Mouse (Mus musculus) limb, embryonic 14.5 days (tissue): ENCODE results near the gene Zfp979. TPM values are rescaled to one million over a fixed set of nuclear protein-coding genes. Genes with fewer than 3 reads are reported as not detected.
"Not testable (repeated sequence)": the region's sequence is repeated elsewhere in the genome, so short reads cannot be mapped to it uniquely, and the experiment has no call there.

ENCODE experiments used
- ATAC-seq: fragments of 200-750 bp; cut with Nextera tagmentation; 2 replicates; pipeline ENCODE4 v1.8.0; 2017; ENCODE audit warnings: low read depth, moderate number of reproducible peaks, moderate TSS enrichment; ENCODE audit not compliant: low FRiP score
- DNase-seq: peaks from one replicate; pipeline ENCODE4 v3.0.0-alpha.2; 2015; ENCODE audit warnings: low spot score
- H3K27ac ChIP-seq: fragments of 300-500 bp; sonication (generic); replicated peaks from 2 replicates; pipeline ENCODE4 v1.5.1; 2014; ENCODE audit warnings: low read depth, mild to moderate bottlenecking, low read length, moderate library complexity, mixed read lengths
- H3K27me3 ChIP-seq: fragments of 300-500 bp; sonication (generic); 2 replicates; pipeline ENCODE4 v1.6.1; 2014; ENCODE audit warnings: low read length, mixed read lengths; ENCODE audit not compliant: control insufficient read depth, insufficient read depth
- H3K36me3 ChIP-seq: fragments of 300-500 bp; sonication (generic); 2 replicates; pipeline ENCODE4 v1.6.1; 2014; ENCODE audit warnings: mild to moderate bottlenecking, low read length, moderate library complexity, mixed read lengths; ENCODE audit not compliant: control insufficient read depth, insufficient read depth
- H3K4me1 ChIP-seq: fragments of 300-500 bp; sonication (generic); 2 replicates; pipeline ENCODE4 v1.6.1; 2014; ENCODE audit warnings: antibody characterized with exemption, low read length, mixed read lengths; ENCODE audit not compliant: control insufficient read depth, insufficient read depth
- H3K4me2 ChIP-seq: fragments of 300-500 bp; sonication (generic); replicated peaks from 2 replicates; pipeline ENCODE4 v1.6.1; 2014; ENCODE audit warnings: low read depth, mild to moderate bottlenecking, low read length, moderate library complexity; ENCODE audit not compliant: severe bottlenecking
- H3K4me3 ChIP-seq: fragments of 300-500 bp; sonication (generic); replicated peaks from 2 replicates; pipeline ENCODE4 v1.5.1; 2014; ENCODE audit warnings: low read length
- H3K9ac ChIP-seq: fragments of 300-500 bp; sonication (generic); 2 replicates; pipeline ENCODE4 v1.6.1; 2014; ENCODE audit warnings: mild to moderate bottlenecking, low read depth, low read length, moderate library complexity; ENCODE audit not compliant: severe bottlenecking
- H3K9me3 ChIP-seq: fragments of 300-500 bp; sonication (generic); 2 replicates; pipeline ENCODE4 v1.6.1; 2016; ENCODE audit warnings: low read length; ENCODE audit not compliant: control insufficient read depth
- WGBS: fragments of 180-500 bp; shearing (Covaris S2); extraction: QIAGEN DNeasy Blood & Tissue Kit; methylation state at CpG from one replicate; pipeline ENCODE4 v1.1.7; 2014; 5-methylcytosine and 5-hydroxymethylcytosine counted together
- polyA plus RNA-seq, 2 experiments: library from polyadenylated mRNA; depleted of rRNA in 1 of 2; stranded (reverse) in 1 of 2; unstranded in 1 of 2; fragments of >200 nt; fragmentation: Nextera tagmentation in 1 of 2; extraction: Ambion mirVana in 1 of 2; gene quantifications; 2 replicates each; pipeline versions ENCODE4 v1.2.1 to v1.2.3; 2012 to 2014

Gene Zfp979
- polyA plus RNA-seq (2012; rRNA removed) = 1.2 and 1.7 TPM in 2 replicates
- polyA plus RNA-seq (2014; fragmentation: Nextera tagmentation; extraction: Ambion mirVana) = 2.2 and 2.3 TPM in 2 replicates

DNA sequence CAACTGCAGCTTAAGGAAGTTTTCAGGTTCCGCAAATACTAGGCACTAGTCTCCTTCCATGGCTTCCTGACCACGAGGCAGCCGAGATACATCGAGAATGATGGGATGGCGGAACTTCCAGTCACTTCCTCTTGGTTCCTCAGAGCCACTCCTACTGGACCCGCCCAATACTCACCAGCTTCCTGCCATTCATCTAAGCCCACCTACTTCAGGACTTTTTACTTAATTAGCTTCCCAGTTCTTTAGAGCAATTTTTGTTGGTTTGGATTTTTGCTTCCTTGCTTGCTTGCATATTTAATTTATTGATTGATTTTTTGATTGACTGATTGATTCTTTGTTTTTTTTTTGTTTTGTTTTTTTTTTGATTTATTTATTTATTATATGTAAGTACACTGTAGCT lies at the start of gene Zfp979:
Gene Zfp979, minus strand, starts transcription at position 101 of the 400 bp plus-strand sequence.
- H3K27ac ChIP-seq, H3K4me2 ChIP-seq, H3K27me3 ChIP-seq, DNase-seq, ATAC-seq, H3K9me3 ChIP-seq, H3K4me3 ChIP-seq, H3K4me1 ChIP-seq, H3K36me3 ChIP-seq, H3K9ac ChIP-seq: not testable (repeated sequence)
- no CpG with 5 or more reads among the region's 6 CpGs for WGBS

DNA sequence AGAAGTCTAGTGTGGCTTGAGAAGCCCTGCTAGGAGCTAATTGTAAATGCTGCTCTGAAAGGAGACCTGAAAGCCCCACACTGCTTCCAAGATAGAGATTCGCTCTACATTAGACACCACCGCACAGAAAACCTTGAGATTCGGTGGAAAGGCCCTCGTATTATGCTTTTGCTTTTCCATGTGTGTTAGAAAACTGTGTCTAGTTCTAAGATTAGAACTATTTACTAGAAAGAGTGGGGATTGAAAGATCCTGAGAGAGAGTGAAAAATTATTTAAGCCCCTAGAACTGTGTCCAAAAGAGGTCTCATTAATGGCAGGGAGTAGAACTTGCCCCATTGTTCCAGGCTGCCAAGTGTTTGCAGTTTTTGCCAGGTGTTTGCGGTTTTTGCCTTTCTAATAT lies 12.9 kb upstream of the Zfp979 start:
- not testable (repeated sequence) for DNase-seq, H3K4me1 ChIP-seq, ATAC-seq, H3K36me3 ChIP-seq, H3K4me2 ChIP-seq, H3K9ac ChIP-seq, H3K9me3 ChIP-seq, H3K27me3 ChIP-seq, H3K4me3 ChIP-seq, H3K27ac ChIP-seq
- WGBS = 85% methylated on average over 4 of the region's 5 CpGs

DNA sequence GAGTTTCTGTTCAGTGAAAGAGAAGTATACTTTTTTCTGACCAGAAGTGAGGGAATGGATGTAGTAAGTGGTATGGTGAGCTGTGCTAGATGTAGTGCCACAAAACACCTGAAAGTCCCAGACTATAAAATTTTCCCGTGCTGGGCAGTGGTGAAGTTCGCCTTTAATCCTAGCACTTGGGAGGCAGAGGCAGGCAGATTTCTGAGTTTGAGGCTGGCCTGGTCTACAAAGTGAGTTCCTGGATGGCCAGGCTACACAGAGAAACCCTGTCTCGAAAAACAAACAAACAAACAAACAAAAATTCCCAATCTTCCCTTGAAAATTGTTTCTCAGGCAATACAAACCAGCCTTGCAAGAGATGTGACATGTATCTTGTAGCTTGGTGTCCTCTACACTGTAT lies 5.1 kb upstream of the Zfp979 start:
- H3K27ac ChIP-seq, H3K27me3 ChIP-seq, H3K9ac ChIP-seq, H3K4me2 ChIP-seq, H3K9me3 ChIP-seq, ATAC-seq, H3K4me1 ChIP-seq, DNase-seq, H3K4me3 ChIP-seq, H3K36me3 ChIP-seq: not testable (repeated sequence)
- WGBS = no CpG with 5 or more reads among the region's 3 CpGs

DNA sequence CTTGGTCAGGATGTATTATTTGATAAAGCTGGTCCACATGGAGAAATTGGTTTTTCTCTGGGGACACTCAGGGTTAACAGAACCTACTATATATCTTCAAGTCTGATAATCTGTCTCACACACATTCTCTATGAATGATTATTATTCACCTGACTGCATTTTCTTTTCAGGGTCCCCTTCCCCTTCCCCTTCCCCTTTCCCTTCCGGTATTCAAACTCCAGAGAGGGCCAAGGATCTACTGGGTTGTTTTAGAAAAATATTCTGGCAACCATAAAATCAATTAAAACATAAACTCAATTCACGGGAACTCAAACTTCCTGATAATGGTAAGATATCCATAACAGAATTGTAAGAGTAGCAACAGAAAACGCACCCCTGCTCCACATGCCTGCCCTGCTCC lies 381 bp downstream of the Zfp979 start:
- H3K4me1 ChIP-seq, H3K9ac ChIP-seq: not testable (repeated sequence)

DNA sequence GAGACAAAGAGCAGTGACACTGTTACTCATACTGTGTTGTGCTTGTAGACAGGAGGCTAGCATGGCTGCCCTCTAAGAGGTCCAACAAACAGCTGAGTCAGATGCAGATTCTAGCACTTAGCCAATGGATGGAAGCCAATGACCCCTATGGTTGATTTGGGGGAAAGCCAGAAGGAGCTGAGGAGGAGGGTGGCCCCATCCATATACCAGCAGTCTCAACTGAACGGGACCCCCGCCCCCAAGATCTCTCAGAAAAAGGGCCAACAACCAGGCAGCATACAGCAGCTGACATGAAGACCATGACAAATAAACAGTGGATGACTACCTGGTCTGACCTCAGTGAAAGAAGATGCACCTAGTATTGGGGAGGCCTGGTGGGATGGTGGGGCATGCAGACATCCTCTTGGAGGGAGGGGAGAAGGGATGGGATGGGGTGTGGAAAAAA lies 8.5 kb downstream of the Zfp979 start:
- DNase-seq, H3K4me1 ChIP-seq, H3K27me3 ChIP-seq, H3K4me3 ChIP-seq, H3K36me3 ChIP-seq, H3K9me3 ChIP-seq, H3K9ac ChIP-seq, H3K27ac ChIP-seq, H3K4me2 ChIP-seq: not testable (repeated sequence)
- peak; percentile 50 for ATAC-seq
- no CpG with 5 or more reads among the region's 2 CpGs for WGBS

More for the DNA sequence above, 381 bp downstream of the Zfp979 start:
- not testable (repeated sequence) for DNase-seq, H3K9me3 ChIP-seq, H3K4me3 ChIP-seq, H3K27ac ChIP-seq, H3K27me3 ChIP-seq, H3K36me3 ChIP-seq, H3K4me2 ChIP-seq, ATAC-seq
- 42% methylated on average over 2 of the region's 3 CpGs for WGBS

DNA sequence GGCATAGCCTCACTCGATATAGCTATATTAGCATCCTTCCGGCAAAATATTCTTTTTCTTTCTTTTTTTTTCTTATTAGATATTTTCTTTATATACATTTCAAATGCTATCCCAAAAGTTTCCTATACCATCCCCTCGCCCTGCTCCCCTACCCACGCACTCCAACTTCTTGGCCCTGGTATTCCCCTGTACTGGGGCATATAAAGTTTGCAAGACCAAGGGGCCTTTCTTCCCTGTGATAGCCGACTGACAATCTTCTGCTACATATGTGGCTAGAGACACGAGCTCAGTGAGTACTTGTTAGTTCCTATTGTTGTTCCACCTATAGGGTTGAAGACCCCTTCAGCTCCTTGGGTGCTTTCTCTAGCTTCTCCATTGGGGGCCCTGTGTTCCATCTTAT lies 35.8 kb downstream of the Zfp979 start:
- H3K9me3 ChIP-seq = 0 out of 2 replicates have a peak, but pooled peaks cover 15% of the 10 kb centered on the region
- H3K4me2 ChIP-seq, H3K4me3 ChIP-seq, ATAC-seq, H3K9ac ChIP-seq, H3K27ac ChIP-seq, H3K27me3 ChIP-seq, DNase-seq, H3K4me1 ChIP-seq, H3K36me3 ChIP-seq: not testable (repeated sequence)
- 83% methylated on average over 6 of the region's 6 CpGs for WGBS
